Mouse (Mus musculus): Measurements from ENCODE around the gene Wsb1. TPM values are rescaled to one million over a fixed set of nuclear protein-coding genes. Genes with fewer than 3 reads are reported as not detected.

Wsb1 gene
- polyA plus RNA-seq, 1 experiment from 2014 or later, result 123 TPM

DNA sequence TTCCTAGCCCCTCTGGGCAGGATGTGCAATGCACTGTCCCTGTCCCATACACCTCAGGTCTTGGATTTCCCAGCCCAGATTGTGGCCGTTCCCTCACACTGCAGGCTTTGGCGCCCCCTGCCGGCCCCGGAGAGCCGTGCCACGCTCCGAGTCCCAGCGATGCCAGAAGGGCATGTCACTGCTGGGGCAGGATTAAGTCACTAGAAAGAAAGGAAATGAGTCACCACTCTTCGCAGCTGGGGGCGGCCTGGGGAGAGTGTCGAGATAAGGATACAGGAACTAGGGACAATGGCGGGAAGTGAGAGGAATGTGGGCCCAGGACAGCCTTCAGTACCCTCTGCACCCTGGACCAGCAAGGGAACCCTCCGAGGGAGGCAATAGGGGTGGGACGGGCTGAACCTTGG lies 40.5 kb downstream of the Wsb1 start:
- no peak overlapping the region for H3K4me3 ChIP-seq (ENCODE audit: low read length)
- H3K36me3 ChIP-seq (ENCODE audit: control insufficient read depth, insufficient read depth), result no peaks in the 10 kb centered on the region
- no peaks in the 10 kb centered on the region for H3K27me3 ChIP-seq (ENCODE audit: control insufficient read depth, insufficient read depth, low read length)
- 11% methylated on average over 14 of the region's 14 CpGs for WGBS
- H3K9ac ChIP-seq (ENCODE audit: low read length), result no peak overlapping the region
- no peak overlapping the region for H3K4me2 ChIP-seq (ENCODE audit: low read depth, low read length)
- peaks cover 4% of the 10 kb centered on the region for H3K4me1 ChIP-seq (ENCODE audit: control insufficient read depth, insufficient read depth, low read length)
- H3K27ac ChIP-seq (ENCODE audit: low read length), result peak overlapping the region; percentile 59
- no peaks in the 10 kb centered on the region for H3K9me3 ChIP-seq (replicated peaks; ENCODE audit: control insufficient read depth, low read length)
- ATAC-seq (replicated peaks; ENCODE audit: extremely low read depth, insufficient read depth, low FRiP score), result peak; percentile 88

DNA sequence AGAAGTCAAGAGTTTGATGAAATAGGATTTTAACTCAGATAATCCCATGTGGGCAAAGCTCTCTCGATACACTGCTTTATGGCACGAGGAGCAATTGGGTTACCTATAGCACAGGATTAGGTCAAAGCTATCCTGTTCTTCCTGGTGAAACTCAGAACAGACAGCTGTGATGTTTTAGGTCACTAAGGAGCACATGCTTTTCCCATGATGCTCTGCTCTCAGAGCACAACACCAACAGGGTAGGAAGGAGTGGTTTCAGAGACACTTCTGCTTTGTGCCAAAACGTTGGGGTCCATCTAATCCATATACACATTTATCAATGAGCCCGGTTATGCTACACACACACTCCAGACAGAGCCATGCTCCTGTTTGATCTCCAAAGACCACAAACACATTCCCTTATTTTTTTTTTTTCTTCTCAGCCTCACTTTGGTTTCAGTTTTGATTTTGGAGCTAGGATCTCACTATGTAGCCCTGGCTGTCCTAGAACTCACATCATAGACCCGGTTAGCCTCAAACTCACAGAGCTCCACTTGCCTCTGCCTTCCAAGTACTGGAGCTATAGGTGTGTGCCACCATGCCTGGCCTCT lies 44.5 kb downstream of the Wsb1 start:
- no peak overlapping the region for H3K4me3 ChIP-seq (ENCODE audit: low read length)
- 81% methylated on average over 5 of the region's 5 CpGs for WGBS
- ATAC-seq (replicated peaks; ENCODE audit: extremely low read depth, insufficient read depth, low FRiP score), result no peak
- no peak overlapping the region for H3K4me2 ChIP-seq (ENCODE audit: low read depth, low read length)
- no peaks in the 10 kb centered on the region for H3K9me3 ChIP-seq (replicated peaks; ENCODE audit: control insufficient read depth, low read length)
- peaks cover 8% of the 10 kb centered on the region for H3K4me1 ChIP-seq (ENCODE audit: control insufficient read depth, insufficient read depth, low read length)
- H3K27me3 ChIP-seq (ENCODE audit: control insufficient read depth, insufficient read depth, low read length), result no peaks in the 10 kb centered on the region
- no peak overlapping the region for H3K9ac ChIP-seq (ENCODE audit: low read length)
- H3K36me3 ChIP-seq (ENCODE audit: control insufficient read depth, insufficient read depth), result no peaks in the 10 kb centered on the region
- no peak overlapping the region for H3K27ac ChIP-seq (ENCODE audit: low read length)

DNA sequence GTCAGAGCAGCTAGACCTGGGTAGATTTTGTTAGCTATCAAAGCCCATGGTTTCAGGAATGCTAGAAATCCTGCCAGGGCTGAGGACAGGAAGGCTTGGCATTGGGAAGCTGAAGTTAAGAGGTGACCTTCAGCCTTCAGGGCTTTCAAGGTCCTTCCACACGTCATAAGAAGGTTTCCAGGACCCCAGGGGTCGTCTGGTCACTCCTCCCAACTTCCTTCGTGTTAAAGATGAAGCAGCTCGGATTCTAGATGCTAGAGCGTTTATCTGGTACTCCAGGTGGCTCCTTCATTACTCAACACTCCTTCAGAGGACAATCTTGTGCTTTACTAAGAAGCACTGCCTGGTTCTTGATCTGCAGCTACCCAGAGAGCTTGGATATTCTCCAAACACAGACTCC lies 45.4 kb downstream of the Wsb1 start:
- Histone ChIP-seq H3K36me3 (ENCODE audit: control insufficient read depth, insufficient read depth) (no peaks in the 10 kb centered on the region), H3K4me3 (ENCODE audit: low read length) (no peak overlapping the region), H3K27me3 (ENCODE audit: control insufficient read depth, insufficient read depth, low read length) (no peaks in the 10 kb centered on the region), H3K9ac (ENCODE audit: low read length) (no peak overlapping the region), H3K4me2 (ENCODE audit: low read depth, low read length) (no peak overlapping the region), H3K4me1 (ENCODE audit: control insufficient read depth, insufficient read depth, low read length) (peaks cover 8% of the 10 kb centered on the region), H3K27ac (ENCODE audit: low read length) (peak overlapping the region; percentile 27; the same call in 1 of the 2 replicates), H3K9me3 (replicated peaks; ENCODE audit: control insufficient read depth, low read length) (no peaks in the 10 kb centered on the region)
- 42% methylated on average over 5 of the region's 5 CpGs for WGBS
- no peak for ATAC-seq (replicated peaks; ENCODE audit: extremely low read depth, insufficient read depth, low FRiP score)

DNA sequence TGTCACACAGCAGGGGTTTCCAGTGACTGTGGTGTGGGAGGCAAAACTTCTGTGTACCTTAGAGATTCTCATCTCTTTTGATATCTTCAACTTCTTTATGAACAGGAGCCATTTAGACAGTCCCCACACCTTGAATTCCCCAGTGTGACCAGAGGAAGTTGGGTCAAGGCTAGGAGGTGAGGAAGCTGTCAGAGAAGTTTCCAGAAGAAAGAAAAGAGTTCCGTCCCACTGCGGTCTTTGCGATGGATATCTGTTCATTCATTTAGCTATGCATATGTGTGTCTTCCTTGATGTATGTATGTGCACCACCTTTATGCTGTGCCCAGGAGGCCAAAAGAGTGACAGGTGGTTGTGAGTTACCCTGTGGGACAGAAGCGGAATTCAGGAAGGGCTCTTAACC lies 46.0 kb downstream of the Wsb1 start:
- Histone ChIP-seq H3K36me3 (ENCODE audit: control insufficient read depth, insufficient read depth) (no peaks in the 10 kb centered on the region), H3K9me3 (replicated peaks; ENCODE audit: control insufficient read depth, low read length) (no peaks in the 10 kb centered on the region), H3K4me1 (ENCODE audit: control insufficient read depth, insufficient read depth, low read length) (peaks cover 8% of the 10 kb centered on the region), H3K4me2 (ENCODE audit: low read depth, low read length) (no peak overlapping the region), H3K9ac (ENCODE audit: low read length) (no peak overlapping the region), H3K27me3 (ENCODE audit: control insufficient read depth, insufficient read depth, low read length) (no peaks in the 10 kb centered on the region), H3K27ac (ENCODE audit: low read length) (no peak overlapping the region), H3K4me3 (ENCODE audit: low read length) (no peak overlapping the region)
- no peak for ATAC-seq (replicated peaks; ENCODE audit: extremely low read depth, insufficient read depth, low FRiP score)
- 95% methylated on average over 4 of the region's 4 CpGs for WGBS

DNA sequence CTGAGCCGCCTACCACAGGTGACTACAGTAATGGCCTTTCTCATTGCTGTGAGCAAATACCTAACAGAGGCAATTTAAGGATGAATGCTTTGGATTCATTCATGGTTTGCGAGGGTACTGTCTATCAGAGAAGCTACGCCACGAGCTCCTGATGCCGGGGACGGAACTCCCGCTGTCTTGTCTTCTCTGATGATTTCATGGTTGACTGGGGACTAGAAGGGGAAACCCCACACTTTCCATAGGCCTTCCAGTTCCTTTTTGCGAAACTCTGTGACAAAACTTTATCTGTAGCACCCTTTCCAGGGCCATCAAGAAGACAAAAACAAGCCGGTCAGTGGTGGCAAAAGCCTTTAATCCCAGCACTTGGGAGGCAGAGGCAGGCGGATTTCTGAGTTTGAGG lies 46.8 kb downstream of the Wsb1 start:
- Histone ChIP-seq H3K4me2 (ENCODE audit: low read depth, low read length) (no peak overlapping the region), H3K4me1 (ENCODE audit: control insufficient read depth, insufficient read depth, low read length) (peaks cover 8% of the 10 kb centered on the region), H3K4me3 (ENCODE audit: low read length) (no peak overlapping the region), H3K9ac (ENCODE audit: low read length) (no peak overlapping the region), H3K27me3 (ENCODE audit: control insufficient read depth, insufficient read depth, low read length) (no peaks in the 10 kb centered on the region), H3K36me3 (ENCODE audit: control insufficient read depth, insufficient read depth) (no peaks in the 10 kb centered on the region), H3K27ac (ENCODE audit: low read length) (no peak overlapping the region), H3K9me3 (replicated peaks; ENCODE audit: control insufficient read depth, low read length) (no peaks in the 10 kb centered on the region)
- 90% methylated on average over 10 of the region's 10 CpGs for WGBS
- no peak for ATAC-seq (replicated peaks; ENCODE audit: extremely low read depth, insufficient read depth, low FRiP score)

DNA sequence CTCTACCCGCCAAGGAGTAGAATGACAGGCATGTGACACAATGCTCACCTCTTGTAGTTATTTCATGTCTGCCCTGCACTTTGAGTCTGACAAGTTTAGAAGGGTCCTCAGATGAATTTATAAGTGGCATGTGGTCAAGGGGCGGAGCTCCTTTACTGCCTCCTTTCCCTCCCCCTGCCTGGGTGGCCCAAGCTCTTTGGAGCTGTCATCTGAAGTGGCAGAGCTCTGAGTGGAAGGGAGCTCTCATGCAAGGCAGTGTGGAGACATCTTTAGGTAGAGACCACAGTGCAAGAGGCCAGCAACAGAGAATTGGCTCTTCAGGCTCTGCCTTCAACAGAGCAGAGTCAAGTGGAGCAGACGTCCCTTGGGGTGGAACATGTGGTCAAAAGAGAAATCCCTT lies 50.0 kb downstream of the Wsb1 start:
- Histone ChIP-seq H3K27me3 (ENCODE audit: control insufficient read depth, insufficient read depth, low read length) (no peaks in the 10 kb centered on the region), H3K4me1 (ENCODE audit: control insufficient read depth, insufficient read depth, low read length) (peaks cover 17% of the 10 kb centered on the region), H3K4me2 (ENCODE audit: low read depth, low read length) (no peak overlapping the region), H3K27ac (ENCODE audit: low read length) (no peak overlapping the region), H3K4me3 (ENCODE audit: low read length) (no peak overlapping the region), H3K9ac (ENCODE audit: low read length) (no peak overlapping the region), H3K36me3 (ENCODE audit: control insufficient read depth, insufficient read depth) (no peaks in the 10 kb centered on the region), H3K9me3 (replicated peaks; ENCODE audit: control insufficient read depth, low read length) (no peaks in the 10 kb centered on the region)
- WGBS, result 60% methylated on average over 3 of the region's 3 CpGs
- ATAC-seq (replicated peaks; ENCODE audit: extremely low read depth, insufficient read depth, low FRiP score), result no peak

DNA sequence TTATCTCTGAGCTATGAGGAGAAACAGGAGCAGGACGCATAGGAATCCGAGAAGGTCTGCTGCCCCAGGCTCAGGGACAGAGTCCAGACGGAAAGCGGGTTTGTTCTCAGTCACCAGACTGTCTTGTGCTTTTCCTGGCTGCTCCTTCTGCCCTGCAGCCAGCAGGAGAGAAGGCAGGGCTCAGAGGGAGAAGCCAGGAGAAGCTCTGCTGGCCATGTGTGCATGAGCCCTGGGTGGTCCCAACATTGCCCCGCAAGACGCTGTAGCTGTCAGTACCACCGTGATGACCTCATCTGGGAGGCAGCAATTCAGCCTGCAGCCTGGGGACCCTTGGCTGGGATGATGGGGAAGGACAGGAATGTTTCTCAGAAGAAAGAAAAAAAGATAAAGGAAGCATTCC lies 54.0 kb downstream of the Wsb1 start:
- H3K4me3 ChIP-seq (ENCODE audit: low read length), result no peak overlapping the region
- WGBS, result 21% methylated on average over 7 of the region's 7 CpGs
- H3K9ac ChIP-seq (ENCODE audit: low read length), result peak overlapping the region; percentile 34; the same call in 1 of the 2 replicates
- peaks cover 22% of the 10 kb centered on the region for H3K4me1 ChIP-seq (ENCODE audit: control insufficient read depth, insufficient read depth, low read length)
- H3K36me3 ChIP-seq (ENCODE audit: control insufficient read depth, insufficient read depth), result no peaks in the 10 kb centered on the region
- peak overlapping the region; percentile 47; the same call in 1 of the 2 replicates for H3K27ac ChIP-seq (ENCODE audit: low read length)
- H3K4me2 ChIP-seq (ENCODE audit: low read depth, low read length), result no peak overlapping the region
- ATAC-seq (replicated peaks; ENCODE audit: extremely low read depth, insufficient read depth, low FRiP score), result no peak
- peaks cover 3% of the 10 kb centered on the region; the same call in 1 of the 2 replicates for H3K9me3 ChIP-seq (replicated peaks; ENCODE audit: control insufficient read depth, low read length)
- H3K27me3 ChIP-seq (ENCODE audit: control insufficient read depth, insufficient read depth, low read length), result no peaks in the 10 kb centered on the region

DNA sequence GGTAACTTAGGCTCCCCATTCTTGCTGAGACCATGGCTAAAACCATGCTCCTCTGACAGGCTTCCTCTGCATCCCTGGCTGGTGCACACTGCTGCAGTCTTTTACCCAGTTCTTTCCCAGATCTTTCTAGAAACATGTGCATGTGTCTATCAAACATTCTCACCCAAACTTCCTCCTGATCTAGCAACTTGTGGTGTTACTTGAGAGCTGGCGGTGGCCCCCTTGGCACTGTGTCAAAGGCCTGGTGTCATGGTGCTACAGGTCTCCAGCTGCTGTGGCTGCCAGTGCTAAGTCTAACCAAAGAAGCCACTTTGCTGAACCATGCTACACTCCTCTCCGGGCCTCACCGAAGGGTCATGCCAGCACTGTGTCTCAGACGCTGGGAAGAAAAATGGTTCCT lies 55.9 kb downstream of the Wsb1 start:
- Histone ChIP-seq H3K27me3 (ENCODE audit: control insufficient read depth, insufficient read depth, low read length) (no peaks in the 10 kb centered on the region), H3K9ac (ENCODE audit: low read length) (no peak overlapping the region), H3K27ac (ENCODE audit: low read length) (no peak overlapping the region), H3K4me3 (ENCODE audit: low read length) (no peak overlapping the region), H3K4me2 (ENCODE audit: low read depth, low read length) (no peak overlapping the region), H3K36me3 (ENCODE audit: control insufficient read depth, insufficient read depth) (no peaks in the 10 kb centered on the region), H3K4me1 (ENCODE audit: control insufficient read depth, insufficient read depth, low read length) (peaks cover 22% of the 10 kb centered on the region), H3K9me3 (replicated peaks; ENCODE audit: control insufficient read depth, low read length) (peaks cover 3% of the 10 kb centered on the region; the same call in 1 of the 2 replicates)
- ATAC-seq (replicated peaks; ENCODE audit: extremely low read depth, insufficient read depth, low FRiP score), result no peak
- 71% methylated on average over 4 of the region's 4 CpGs for WGBS

DNA sequence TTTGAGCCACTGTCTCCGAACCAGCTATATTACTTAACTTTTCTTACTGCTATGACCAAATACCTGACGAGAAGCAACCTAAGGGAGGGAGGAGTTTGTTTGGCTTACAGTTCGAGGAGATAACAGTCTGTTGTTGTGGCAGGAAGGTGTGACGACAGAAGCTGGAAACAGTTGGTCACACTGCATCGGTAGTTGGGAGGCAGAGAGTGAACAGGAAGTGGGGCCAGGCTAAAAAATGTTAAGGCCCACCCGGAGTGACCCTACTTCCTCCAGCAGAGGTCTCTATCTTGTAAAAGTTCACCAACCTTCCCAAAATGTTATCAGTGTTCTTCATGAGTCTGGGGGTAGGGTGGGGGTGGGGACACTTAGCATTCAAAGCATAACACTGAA lies 56.6 kb downstream of the Wsb1 start:
- H3K9ac ChIP-seq (ENCODE audit: low read length), result no peak overlapping the region
- no peak for ATAC-seq (replicated peaks; ENCODE audit: extremely low read depth, insufficient read depth, low FRiP score)

More for the DNA sequence above, 56.6 kb downstream of the Wsb1 start:
- 65% methylated on average over 6 of the region's 6 CpGs for WGBS
- no peak overlapping the region for H3K27ac ChIP-seq (ENCODE audit: low read length)
- H3K4me1 ChIP-seq (ENCODE audit: control insufficient read depth, insufficient read depth, low read length), result peaks cover 22% of the 10 kb centered on the region
- H3K36me3 ChIP-seq (ENCODE audit: control insufficient read depth, insufficient read depth), result no peaks in the 10 kb centered on the region
- peaks cover 3% of the 10 kb centered on the region; the same call in 1 of the 2 replicates for H3K9me3 ChIP-seq (replicated peaks; ENCODE audit: control insufficient read depth, low read length)
- no peaks in the 10 kb centered on the region for H3K27me3 ChIP-seq (ENCODE audit: control insufficient read depth, insufficient read depth, low read length)
- no peak overlapping the region for H3K4me3 ChIP-seq (ENCODE audit: low read length)
- H3K4me2 ChIP-seq (ENCODE audit: low read depth, low read length), result no peak overlapping the region

Data from heart, embryonic 16.5 days (tissue).